Mouse (Mus musculus): ENCODE results near the gene Notch3. TPM values are rescaled to one million over a fixed set of nuclear protein-coding genes. Genes with fewer than 3 reads are reported as not detected.

Notch3 gene
- total RNA-seq, 1 experiment = 37.4 TPM

DNA sequence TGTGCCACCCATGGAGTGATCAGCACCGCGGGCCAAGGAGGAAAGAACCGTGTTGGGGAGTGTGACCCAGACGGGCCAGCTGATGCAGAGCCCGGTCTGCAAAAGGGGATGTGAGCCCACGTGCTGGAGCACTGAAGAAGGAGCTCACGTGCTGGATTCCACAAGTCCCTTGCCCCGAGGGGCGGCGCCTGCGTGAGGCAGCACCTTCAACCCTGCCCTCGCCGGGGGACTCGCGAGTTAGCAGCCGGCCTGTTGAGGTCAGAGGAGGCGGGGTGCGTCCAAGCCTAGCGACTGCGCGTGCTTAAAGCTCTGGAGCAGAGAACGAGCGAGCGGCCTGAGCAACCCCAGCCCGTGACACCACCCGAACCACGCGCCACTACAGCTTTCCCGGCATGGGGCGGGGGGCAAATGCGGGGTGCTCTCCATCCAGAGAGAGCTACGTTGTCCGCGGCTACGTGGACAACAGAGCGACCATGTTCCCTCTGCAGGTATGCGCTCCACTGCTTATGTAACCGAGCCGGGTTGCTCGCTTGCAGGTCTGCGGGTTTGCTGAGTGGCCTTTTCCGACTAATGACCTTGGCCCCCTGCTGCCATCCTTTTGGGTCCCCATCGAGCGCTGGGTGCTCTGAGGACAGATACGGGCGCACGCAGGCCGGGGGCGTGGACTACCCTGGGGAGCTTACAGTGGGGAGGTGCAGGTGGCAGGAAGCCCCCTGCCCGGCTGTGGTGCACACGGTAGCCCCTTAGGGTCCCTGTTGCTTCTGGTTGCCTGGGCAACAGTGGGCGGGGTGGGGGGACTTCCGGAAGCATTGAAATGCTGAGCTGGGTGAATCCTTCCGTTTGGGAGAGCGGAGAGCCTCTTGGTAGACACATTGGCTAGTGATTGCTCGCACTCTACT is 52.9 kb downstream of the Notch3 start:
- H3K9ac ChIP-seq (ENCODE audit: insufficient read depth, low read depth, low read length, poor library complexity, severe bottlenecking) = peak overlapping the region; percentile 49
- in situ Hi-C loops (cut with MboI; ENCODE audit: low sequenced_read_pairs in 2 of 2, unreplicated experiment in 2 of 2) = no loop called here
- peak; percentile 91 for TF ChIP-seq MAFK (IDR thresholded peaks at IDR 0.05; ENCODE audit: insufficient read depth, low read depth, low read length)
- no peak for TF ChIP-seq CHD2 (IDR thresholded peaks at IDR 0.05; ENCODE audit: low read depth, low read length)
- peak; percentile 64 for DNase-seq (ENCODE audit: low read depth, low spot score)
- H3K36me3 ChIP-seq (ENCODE audit: control insufficient read depth, insufficient read depth, low read length, poor library complexity, severe bottlenecking) = no peaks in the 10 kb centered on the region
- H3K9me3 ChIP-seq (ENCODE audit: control insufficient read depth, insufficient read depth, low read depth, low read length) = no peaks in the 10 kb centered on the region
- H3K4me3 ChIP-seq (ENCODE audit: insufficient read depth in 1 of 2, low read depth in 1 of 2, low read length in 2 of 2, poor library complexity in 1 of 2, severe bottlenecking in 1 of 2) = peak overlapping the region; percentile 63
- H3K4me1 ChIP-seq (ENCODE audit: control insufficient read depth in 2 of 2, insufficient read depth in 2 of 2, low read length in 2 of 2, poor library complexity in 1 of 2) = peaks cover 2 to 25% of the 10 kb centered on the region in 2 experiments; a peak in 3 of 4 replicates
- no peak overlapping the region; the same call in 1 of the 2 replicates for H3K27ac ChIP-seq (ENCODE audit: insufficient read depth, low read depth, low read length, poor library complexity, severe bottlenecking)

DNA sequence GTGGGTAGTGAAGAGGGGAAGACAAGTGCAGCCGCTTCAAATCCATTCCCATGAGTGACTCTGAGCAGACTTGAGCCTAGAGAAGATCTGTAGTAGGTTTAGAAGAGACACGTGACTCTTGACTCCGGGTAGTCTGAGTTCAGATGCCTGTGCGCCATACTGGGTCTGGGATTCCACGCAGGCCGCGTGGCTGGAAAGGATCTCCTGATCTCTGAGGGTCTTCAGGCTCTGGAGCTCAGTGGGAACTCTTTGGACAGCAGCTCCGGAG is 53.5 kb downstream of the Notch3 start:
- DNase-seq (ENCODE audit: low read depth, low spot score) = no peak
- Histone ChIP-seq H3K4me3 (ENCODE audit: insufficient read depth in 1 of 2, low read depth in 1 of 2, low read length in 2 of 2, poor library complexity in 1 of 2, severe bottlenecking in 1 of 2) (peak overlapping the region; percentile 63), H3K36me3 (ENCODE audit: control insufficient read depth, insufficient read depth, low read length, poor library complexity, severe bottlenecking) (no peaks in the 10 kb centered on the region), H3K27ac (ENCODE audit: insufficient read depth, low read depth, low read length, poor library complexity, severe bottlenecking) (no peak overlapping the region), H3K4me1 (ENCODE audit: control insufficient read depth in 2 of 2, insufficient read depth in 2 of 2, low read length in 2 of 2, poor library complexity in 1 of 2) (peaks cover 2 to 19% of the 10 kb centered on the region in 2 experiments; a peak in 3 of 4 replicates), H3K9ac (ENCODE audit: insufficient read depth, low read depth, low read length, poor library complexity, severe bottlenecking) (peak overlapping the region; percentile 53), H3K9me3 (ENCODE audit: control insufficient read depth, insufficient read depth, low read depth, low read length) (no peaks in the 10 kb centered on the region)
- in situ Hi-C loops (cut with MboI; ENCODE audit: low sequenced_read_pairs in 2 of 2, unreplicated experiment in 2 of 2) = no loop called here
- TF ChIP-seq MAFK (IDR thresholded peaks at IDR 0.05; ENCODE audit: insufficient read depth, low read depth, low read length) = no peak
- TF ChIP-seq ZC3H11A (IDR thresholded peaks at IDR 0.05; ENCODE audit: borderline replicate concordance, low read depth, low read length) = no peak
- TF ChIP-seq HCFC1 (IDR thresholded peaks at IDR 0.05; ENCODE audit: borderline replicate concordance, insufficient read depth, low read length) = no peak
- TF ChIP-seq ZNF384 (IDR thresholded peaks at IDR 0.05; ENCODE audit: low read depth, low read length) = no peak
- no peak for TF ChIP-seq CHD2 (IDR thresholded peaks at IDR 0.05; ENCODE audit: low read depth, low read length)

- TF ChIP-seq ZNF384 (IDR thresholded peaks at IDR 0.05; ENCODE audit: low read depth, low read length) (no peak), MAFK (IDR thresholded peaks at IDR 0.05; ENCODE audit: insufficient read depth, low read depth, low read length) (no peak), HCFC1 (IDR thresholded peaks at IDR 0.05; ENCODE audit: borderline replicate concordance, insufficient read depth, low read length) (no peak), CHD2 (IDR thresholded peaks at IDR 0.05; ENCODE audit: low read depth, low read length) (no peak), ZC3H11A (IDR thresholded peaks at IDR 0.05; ENCODE audit: borderline replicate concordance, low read depth, low read length) (no peak)
- Histone ChIP-seq H3K4me1 (ENCODE audit: control insufficient read depth in 2 of 2, insufficient read depth in 2 of 2, low read length in 2 of 2, poor library complexity in 1 of 2) (peaks cover 2 to 16% of the 10 kb centered on the region in 2 experiments; a peak in 2 of 4 replicates), H3K27ac (ENCODE audit: insufficient read depth, low read depth, low read length, poor library complexity, severe bottlenecking) (no peak overlapping the region), H3K9ac (ENCODE audit: insufficient read depth, low read depth, low read length, poor library complexity, severe bottlenecking) (peak overlapping the region; percentile 53; the same call in 1 of the 2 replicates), H3K36me3 (ENCODE audit: control insufficient read depth, insufficient read depth, low read length, poor library complexity, severe bottlenecking) (no peaks in the 10 kb centered on the region), H3K9me3 (ENCODE audit: control insufficient read depth, insufficient read depth, low read depth, low read length) (no peaks in the 10 kb centered on the region), H3K4me3 (ENCODE audit: insufficient read depth in 1 of 2, low read depth in 1 of 2, low read length in 2 of 2, poor library complexity in 1 of 2, severe bottlenecking in 1 of 2) (peak overlapping the region in 1 of 2 experiments; percentile 63; a peak in 1 of 4 replicates)
- in situ Hi-C loops (cut with MboI; ENCODE audit: low sequenced_read_pairs in 2 of 2, unreplicated experiment in 2 of 2) = no loop called here
- DNase-seq (ENCODE audit: low read depth, low spot score) = no peak
These were observed 54.0 kb downstream of the Notch3 start for GRCm38 (mm10) chr17:32112434-32113254.

GRCm38 (mm10) chr17:32110980-32111780 is 55.5 kb downstream of the Notch3 start:
- DNase-seq (ENCODE audit: low read depth, low spot score) = no peak
- in situ Hi-C loops (cut with MboI; ENCODE audit: low sequenced_read_pairs in 2 of 2, unreplicated experiment in 2 of 2) = no loop called here

More at GRCm38 (mm10) chr17:32110980-32111780, 55.5 kb downstream of the Notch3 start:
- H3K36me3 ChIP-seq (ENCODE audit: control insufficient read depth, insufficient read depth, low read length, poor library complexity, severe bottlenecking) = no peaks in the 10 kb centered on the region
- no peak overlapping the region for H3K4me3 ChIP-seq (ENCODE audit: insufficient read depth in 1 of 2, low read depth in 1 of 2, low read length in 2 of 2, poor library complexity in 1 of 2, severe bottlenecking in 1 of 2)
- no peak for TF ChIP-seq ZNF384 (IDR thresholded peaks at IDR 0.05; ENCODE audit: low read depth, low read length)
- no peak for TF ChIP-seq CHD2 (IDR thresholded peaks at IDR 0.05; ENCODE audit: low read depth, low read length)
- TF ChIP-seq ZC3H11A (IDR thresholded peaks at IDR 0.05; ENCODE audit: borderline replicate concordance, low read depth, low read length) = no peak
- no peak overlapping the region for H3K27ac ChIP-seq (ENCODE audit: insufficient read depth, low read depth, low read length, poor library complexity, severe bottlenecking)
- H3K9ac ChIP-seq (ENCODE audit: insufficient read depth, low read depth, low read length, poor library complexity, severe bottlenecking) = no peak overlapping the region
- H3K9me3 ChIP-seq (ENCODE audit: control insufficient read depth, insufficient read depth, low read depth, low read length) = no peaks in the 10 kb centered on the region
- peaks cover 0 to 7% of the 10 kb centered on the region in 2 experiments; a peak in 1 of 4 replicates for H3K4me1 ChIP-seq (ENCODE audit: control insufficient read depth in 2 of 2, insufficient read depth in 2 of 2, low read length in 2 of 2, poor library complexity in 1 of 2)

Measured in ES-E14 (cell line).